Mouse (Mus musculus) brain, embryonic 18.5 days (tissue): ENCODE measurements around the gene Sik2.
A peak's percentile ranks its signal among the peaks of the same experiment; 100 is the strongest.

Experiments used
- DNase-seq: peaks from one replicate; pipeline ENCODE4 v3.0.0-alpha.2; 2012; ENCODE audit warnings: low read depth, low spot score

The Sik2 gene

DNA sequence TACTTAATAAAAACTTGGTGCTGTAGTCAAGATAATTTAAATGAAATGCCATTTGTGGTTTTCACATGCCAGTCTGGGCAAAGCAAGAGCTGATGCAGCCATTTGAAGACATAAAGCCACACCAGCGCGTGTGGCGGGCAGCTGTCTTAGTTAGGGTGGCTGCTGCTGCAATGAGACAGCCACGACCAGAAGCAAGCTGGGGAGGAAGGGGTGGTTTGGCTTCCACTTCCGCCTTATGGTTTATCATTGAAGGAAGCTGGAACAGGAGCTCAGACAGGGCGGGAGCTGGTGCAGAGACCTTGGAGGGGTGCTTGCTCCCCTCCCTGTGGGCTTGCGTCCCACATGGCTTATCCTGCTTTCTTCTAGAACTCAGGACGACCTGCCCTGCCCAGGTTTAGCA lies 143.1 kb downstream of the Sik2 start:
- DNase-seq = no peak

GRCm38 (mm10) chr9:50864877-50865276 lies 144.0 kb downstream of the Sik2 start:
- no peak for DNase-seq

- no peak for DNase-seq
Measured at GRCm38 (mm10) chr9:50863824-50864223, 145.0 kb downstream of the Sik2 start.

DNA sequence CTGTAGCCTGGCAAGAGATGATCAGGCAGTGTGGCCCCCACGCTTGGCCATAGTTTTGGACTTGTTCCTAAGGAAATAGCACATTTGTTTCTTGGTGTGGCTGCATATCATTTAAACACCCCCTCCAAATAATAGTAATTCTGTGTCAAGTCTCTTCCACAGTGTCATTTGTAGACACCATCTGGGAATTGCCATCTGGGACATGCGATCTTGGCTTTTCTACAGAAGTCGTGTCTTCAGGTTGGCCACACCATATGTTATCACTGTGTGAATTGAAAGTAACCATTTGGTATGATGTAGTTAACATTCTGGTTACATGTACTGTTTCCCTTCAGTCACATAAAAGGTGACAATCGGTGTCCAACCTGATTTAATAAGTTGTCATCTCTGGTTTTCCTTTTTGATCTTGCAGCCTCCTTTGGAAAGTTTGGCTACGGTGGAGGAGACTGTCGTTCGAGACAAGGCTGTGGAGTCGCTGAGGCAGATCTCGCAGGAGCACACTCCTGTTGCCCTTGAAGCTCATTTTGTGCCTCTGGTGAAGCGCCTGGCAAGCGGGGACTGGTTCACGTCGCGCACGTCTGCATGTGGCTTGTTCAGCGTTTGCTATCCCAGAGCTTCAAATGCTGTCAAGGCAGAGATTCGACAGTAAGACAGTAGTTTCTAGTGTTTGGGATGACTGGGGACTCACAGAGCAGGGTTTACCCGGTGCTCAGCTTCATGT lies 147.6 kb downstream of the Sik2 start:
- no peak for DNase-seq

DNA sequence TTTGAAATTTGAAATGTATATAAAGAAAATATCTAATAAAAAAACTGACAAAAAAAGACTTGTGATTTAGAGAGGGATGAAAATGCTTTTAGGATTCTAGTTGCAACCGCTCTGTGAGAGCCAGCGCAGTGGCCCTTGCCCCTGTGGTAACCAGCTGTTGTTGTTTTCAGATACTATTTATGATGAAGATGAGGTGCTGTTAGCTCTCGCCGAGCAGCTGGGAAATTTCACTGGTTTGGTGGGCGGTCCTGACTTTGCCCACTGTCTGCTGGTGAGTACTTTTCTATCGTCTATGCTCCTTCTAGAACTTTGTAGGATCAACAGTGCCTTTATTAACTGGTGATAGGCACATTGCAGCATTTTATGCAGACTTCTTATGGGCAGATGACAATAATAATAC lies 150.2 kb downstream of the Sik2 start:
- no peak for DNase-seq

DNA sequence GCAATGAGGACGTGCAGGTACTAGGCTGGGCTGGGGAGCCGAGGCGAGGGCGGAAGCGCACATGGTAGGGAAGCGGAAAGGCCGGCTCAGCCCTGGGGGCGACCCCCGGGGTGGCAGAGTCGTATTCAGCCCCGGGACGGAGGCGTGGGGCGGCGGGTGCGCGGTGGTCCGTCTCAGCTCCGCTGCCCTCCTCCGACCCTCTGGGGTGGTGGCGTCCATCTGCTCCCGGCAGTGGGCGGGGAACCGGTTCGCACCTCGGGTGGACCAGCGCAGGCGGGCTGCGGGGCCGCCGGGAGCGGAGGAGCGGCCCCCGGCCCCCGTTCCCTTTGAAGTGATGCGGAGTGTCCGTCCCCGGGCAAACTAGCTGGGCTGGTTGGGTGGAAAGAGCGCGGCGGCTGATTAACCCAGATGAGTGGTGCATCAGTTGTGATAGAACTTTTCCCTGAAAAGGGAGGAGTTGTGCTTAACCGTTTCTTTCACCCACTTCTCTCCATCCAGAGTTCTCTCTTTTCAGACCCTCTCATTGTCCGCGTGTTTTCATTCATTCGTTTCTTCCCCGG lies 151.7 kb downstream of the Sik2 start:
- no peak for DNase-seq

- DNase-seq = peak; percentile 55
Measured at GRCm38 (mm10) chr9:50856341-50857081, 152.4 kb downstream of the Sik2 start.

- no peak for DNase-seq
Measured at GRCm38 (mm10) chr9:50855780-50856179, 153.1 kb downstream of the Sik2 start.

GRCm38 (mm10) chr9:50855133-50855766 lies 153.6 kb downstream of the Sik2 start:
- DNase-seq = no peak

DNA sequence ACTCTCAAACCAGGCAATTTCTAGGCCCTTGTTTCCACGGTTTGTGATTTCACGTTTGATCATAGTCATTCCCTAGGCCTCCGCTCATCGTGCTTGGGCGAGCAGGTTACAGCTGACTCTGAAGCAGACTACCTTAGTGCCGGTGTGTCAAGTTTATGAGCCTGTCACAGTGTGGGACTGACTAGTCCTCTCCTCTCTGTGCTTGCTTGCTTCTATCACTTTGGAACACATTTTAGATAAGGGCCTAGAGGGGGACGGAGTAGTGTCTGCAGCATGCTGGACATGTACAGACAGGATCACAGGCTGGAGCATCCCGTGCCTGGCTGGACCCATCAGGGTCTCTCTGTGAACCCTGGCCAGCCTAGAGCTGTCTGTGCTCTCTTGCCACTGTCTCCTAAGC lies 154.5 kb downstream of the Sik2 start:
- no peak for DNase-seq

GRCm38 (mm10) chr9:50852634-50853349 lies 156.1 kb downstream of the Sik2 start:
- no peak for DNase-seq

- DNase-seq = no peak
Measured at GRCm38 (mm10) chr9:50850713-50851112, 158.2 kb downstream of the Sik2 start.

- DNase-seq = no peak
Measured at GRCm38 (mm10) chr9:50850271-50850670, 158.6 kb downstream of the Sik2 start.

- no peak for DNase-seq
Measured at GRCm38 (mm10) chr9:50849755-50850154, 159.1 kb downstream of the Sik2 start.

DNA sequence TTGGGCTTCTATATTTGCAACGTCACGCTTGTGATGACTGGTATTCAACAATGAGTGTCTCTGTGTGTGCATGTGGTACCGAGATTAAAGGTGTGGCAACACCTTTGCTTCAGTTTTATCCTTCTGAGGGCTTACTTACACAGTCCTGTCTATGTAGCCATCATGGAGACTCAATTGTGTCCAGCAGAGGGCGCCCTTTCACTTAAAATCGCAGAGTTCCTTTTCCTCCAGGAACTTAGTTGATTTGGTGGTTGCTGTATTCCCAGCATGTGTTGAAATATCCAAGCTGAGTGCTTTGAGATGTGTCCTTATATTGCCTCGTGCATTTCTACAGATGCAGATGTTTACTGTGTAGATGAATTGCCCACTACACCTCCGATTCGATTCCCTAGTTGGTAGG lies 159.6 kb downstream of the Sik2 start:
- peak; percentile 73 for DNase-seq

DNA sequence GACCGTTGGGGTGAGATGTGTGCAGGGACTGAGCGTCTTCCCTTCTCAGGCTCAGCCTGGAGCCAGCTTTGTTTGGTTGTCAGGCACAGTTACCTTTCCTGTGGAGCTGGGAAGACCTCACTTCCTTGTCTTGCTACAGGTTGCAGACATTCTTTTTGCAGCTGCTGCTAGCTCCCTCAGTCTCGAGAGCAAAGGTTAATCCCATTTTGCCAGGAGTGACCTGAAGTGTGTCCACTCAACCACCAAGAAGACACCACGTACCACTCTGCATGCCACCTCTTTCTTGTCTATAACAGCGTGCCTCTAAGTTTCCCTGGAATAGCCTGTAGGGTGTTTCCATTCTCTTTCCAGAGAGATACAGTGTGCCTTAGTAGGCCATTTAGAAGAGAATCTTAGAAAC lies 160.1 kb downstream of the Sik2 start:
- DNase-seq = no peak

DNA sequence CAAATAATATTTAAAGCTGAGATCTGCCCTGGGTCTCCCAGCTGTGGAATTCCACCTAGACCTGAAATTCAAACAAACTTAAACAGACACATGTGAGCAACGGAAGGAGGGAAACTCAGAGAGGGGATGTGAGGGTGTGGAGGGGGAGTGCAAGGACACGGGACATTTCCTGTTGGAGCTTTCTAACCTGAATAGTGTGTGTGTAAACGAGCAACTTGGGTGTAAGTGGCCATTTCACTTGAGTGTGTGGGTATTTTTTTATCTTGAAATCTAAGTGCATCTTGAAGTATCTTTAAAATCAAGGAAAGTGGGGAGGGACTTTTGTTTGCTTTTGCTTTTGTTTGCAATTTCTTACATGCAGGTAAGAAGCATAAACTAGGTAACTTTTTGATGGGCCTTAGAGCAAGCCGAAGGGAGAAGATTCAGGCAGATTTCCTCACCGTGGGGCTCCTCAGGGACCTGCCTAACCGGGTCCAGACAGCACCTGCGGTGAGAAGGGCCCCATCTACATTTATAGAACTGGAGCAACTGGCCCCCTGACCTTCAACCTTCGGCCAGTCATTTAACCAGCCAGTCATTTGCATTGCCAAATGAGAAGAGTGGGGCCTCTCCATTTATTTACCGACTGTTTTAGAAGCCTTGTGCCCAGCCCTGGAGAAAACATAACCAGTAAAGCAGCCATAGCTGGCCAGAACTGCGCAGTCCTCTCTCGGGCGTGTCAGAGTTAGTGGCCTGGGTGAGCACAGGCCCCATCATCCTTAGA lies 161.1 kb downstream of the Sik2 start:
- DNase-seq = no peak

GRCm38 (mm10) chr9:50847133-50847532 lies 161.7 kb downstream of the Sik2 start:
- no peak for DNase-seq

- no peak for DNase-seq
Measured at GRCm38 (mm10) chr9:50845547-50845946, 163.3 kb downstream of the Sik2 start.

GRCm38 (mm10) chr9:50845081-50845480 lies 163.8 kb downstream of the Sik2 start, which contains the start of gene Ppp2r1b:
TSS of gene Ppp2r1b (plus strand) at chr9:50845301.
- DNase-seq = no peak
